Mouse (Mus musculus): ENCODE results near the gene D17Wsu92e. TPM values are rescaled to one million over a fixed set of nuclear protein-coding genes. Genes with fewer than 3 reads are reported as not detected.

D17Wsu92e gene
- polyA plus RNA-seq, 1 experiment from 2014 or later = 20.3 TPM

DNA sequence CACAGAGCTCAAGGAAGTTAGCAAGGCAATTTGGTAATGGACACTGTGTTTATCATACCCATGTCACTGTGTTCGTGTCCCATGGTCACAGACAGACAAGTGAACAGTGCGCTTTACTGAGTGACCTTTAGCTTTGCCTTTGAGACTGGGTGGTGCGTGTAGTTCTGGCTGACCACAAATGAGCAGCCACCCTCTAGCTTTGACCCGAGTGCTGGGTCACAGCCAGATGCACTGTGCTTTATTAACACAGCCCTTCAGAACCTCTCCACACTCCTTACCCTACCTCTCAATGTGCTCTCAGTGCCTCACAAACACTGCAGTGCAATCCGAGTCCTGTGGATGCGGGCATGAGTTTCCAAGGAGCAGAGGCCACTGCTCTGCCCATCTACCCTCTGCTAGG, 27.3 kb downstream of the D17Wsu92e start:
- 54% methylated on average over 6 of the region's 6 CpGs for WGBS
- TF ChIP-seq EP300 (IDR thresholded peaks at IDR 0.05) = peak; percentile 62
- no peak for TF ChIP-seq CTCF (IDR thresholded peaks at IDR 0.05)
- H3K4me3 ChIP-seq (ENCODE audit: low read depth, low read length) = no peak overlapping the region
- no peaks in the 10 kb centered on the region for H3K36me3 ChIP-seq (ENCODE audit: insufficient read depth, low read length)
- peak; percentile 86 for DNase-seq (ENCODE audit: low spot score)
- peak overlapping the region; percentile 51 for H3K27ac ChIP-seq (ENCODE audit: low read length)
- H3K4me1 ChIP-seq (ENCODE audit: insufficient read depth, low read depth, low read length) = peaks cover 16% of the 10 kb centered on the region
- H3K9ac ChIP-seq (replicated peaks; ENCODE audit: low read depth) = no peak overlapping the region
- no peaks in the 10 kb centered on the region for H3K27me3 ChIP-seq (replicated peaks; ENCODE audit: insufficient read depth, low read length)
- peak; percentile 89 for ATAC-seq
- no peaks in the 10 kb centered on the region for H3K9me3 ChIP-seq (ENCODE audit: low read length)
- H3K4me2 ChIP-seq (replicated peaks; ENCODE audit: low read depth, low read length) = no peak overlapping the region

DNA sequence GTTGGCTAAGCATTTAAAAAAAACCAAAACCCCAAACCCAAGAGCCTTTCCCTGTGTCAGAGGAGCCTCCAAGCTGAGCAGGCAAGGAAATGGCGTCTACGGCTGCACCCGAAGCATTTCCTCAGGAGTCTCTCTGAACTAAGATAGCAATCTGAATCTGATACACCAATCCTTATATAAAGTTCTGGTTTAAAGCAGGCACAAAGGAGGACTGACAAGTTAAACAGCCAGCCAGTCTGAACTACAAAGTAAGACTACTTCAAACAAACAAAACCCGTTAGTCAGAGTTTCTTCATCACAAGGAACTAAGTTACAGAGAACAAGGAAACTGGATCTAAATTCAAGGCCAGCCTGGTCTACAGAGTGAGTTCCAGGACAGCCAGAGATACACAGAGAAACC, 27.9 kb downstream of the D17Wsu92e start:
- Histone ChIP-seq H3K4me1 (ENCODE audit: insufficient read depth, low read depth, low read length) (peaks cover 13% of the 10 kb centered on the region), H3K4me3 (ENCODE audit: low read depth, low read length) (no peak overlapping the region), H3K27ac (ENCODE audit: low read length) (peak overlapping the region; percentile 51; the same call in 1 of the 2 replicates), H3K27me3 (replicated peaks; ENCODE audit: insufficient read depth, low read length) (no peaks in the 10 kb centered on the region), H3K9ac (replicated peaks; ENCODE audit: low read depth) (no peak overlapping the region), H3K36me3 (ENCODE audit: insufficient read depth, low read length) (no peaks in the 10 kb centered on the region), H3K4me2 (replicated peaks; ENCODE audit: low read depth, low read length) (no peak overlapping the region), H3K9me3 (ENCODE audit: low read length) (no peaks in the 10 kb centered on the region)
- no peak for TF ChIP-seq EP300 (IDR thresholded peaks at IDR 0.05)
- no peak for TF ChIP-seq CTCF (IDR thresholded peaks at IDR 0.05)
- ATAC-seq = peak; percentile 15; the same call in 1 of the 2 replicates
- WGBS = 41% methylated on average over 4 of the region's 4 CpGs
- peak; percentile 68 for DNase-seq (ENCODE audit: low spot score)

DNA sequence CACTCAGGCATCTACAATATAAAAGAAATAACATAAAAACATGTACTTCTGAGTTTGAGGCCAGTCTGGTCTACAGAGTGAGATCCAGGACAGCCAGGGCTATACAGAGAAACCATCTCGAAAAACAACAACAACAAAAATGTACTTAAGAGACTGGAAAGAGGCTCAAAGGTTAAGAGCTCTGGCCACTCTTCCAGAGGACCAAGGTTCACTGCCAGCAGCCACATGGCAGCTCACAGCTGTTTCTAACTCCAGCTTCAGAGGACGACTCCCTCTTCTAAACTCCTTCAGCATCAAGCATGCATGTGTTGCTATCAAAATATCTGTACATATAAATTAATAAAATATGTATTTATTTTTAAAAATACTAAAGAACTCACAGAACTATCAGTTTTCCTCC, 28.9 kb downstream of the D17Wsu92e start:
- no peaks in the 10 kb centered on the region for H3K27me3 ChIP-seq (replicated peaks; ENCODE audit: insufficient read depth, low read length)
- H3K9ac ChIP-seq (replicated peaks; ENCODE audit: low read depth) = no peak overlapping the region
- no peak for ATAC-seq
- WGBS = 59% methylated on average over 2 of the region's 2 CpGs
- H3K27ac ChIP-seq (ENCODE audit: low read length) = no peak overlapping the region
- TF ChIP-seq CTCF (IDR thresholded peaks at IDR 0.05) (no peak), EP300 (IDR thresholded peaks at IDR 0.05) (no peak)
- no peak overlapping the region for H3K4me2 ChIP-seq (replicated peaks; ENCODE audit: low read depth, low read length)
- no peaks in the 10 kb centered on the region for H3K9me3 ChIP-seq (ENCODE audit: low read length)
- DNase-seq (ENCODE audit: low spot score) = no peak
- peaks cover 5% of the 10 kb centered on the region for H3K4me1 ChIP-seq (ENCODE audit: insufficient read depth, low read depth, low read length)
- no peaks in the 10 kb centered on the region for H3K36me3 ChIP-seq (ENCODE audit: insufficient read depth, low read length)
- no peak overlapping the region for H3K4me3 ChIP-seq (ENCODE audit: low read depth, low read length)

DNA sequence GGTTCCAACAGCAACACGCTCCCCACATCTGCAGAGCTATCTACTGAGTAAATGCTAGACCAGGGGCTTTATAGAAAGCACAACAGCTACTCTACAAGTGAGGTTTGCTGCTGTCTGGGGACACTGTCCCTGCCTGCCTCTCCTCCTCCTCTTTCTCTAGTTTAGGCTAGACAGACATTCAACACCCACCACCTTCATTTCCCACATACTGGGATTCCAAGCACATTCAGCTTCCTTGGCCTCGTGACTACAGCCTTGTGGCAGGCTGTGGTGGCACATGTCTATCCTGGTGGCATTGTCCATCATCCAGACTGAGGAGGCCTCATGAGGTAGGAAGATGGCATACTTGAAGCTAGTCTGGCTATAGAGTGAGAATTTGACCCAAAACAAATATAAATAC, 29.5 kb downstream of the D17Wsu92e start:
- H3K4me3 ChIP-seq (ENCODE audit: low read depth, low read length) = no peak overlapping the region
- TF ChIP-seq CTCF (IDR thresholded peaks at IDR 0.05) = no peak
- TF ChIP-seq EP300 (IDR thresholded peaks at IDR 0.05) = no peak
- H3K9ac ChIP-seq (replicated peaks; ENCODE audit: low read depth) = no peak overlapping the region
- 0 out of 2 replicates have a peak, but pooled peaks cover 2% of the 10 kb centered on the region for H3K36me3 ChIP-seq (ENCODE audit: insufficient read depth, low read length)
- H3K9me3 ChIP-seq (ENCODE audit: low read length) = no peaks in the 10 kb centered on the region
- no peaks in the 10 kb centered on the region for H3K4me1 ChIP-seq (ENCODE audit: insufficient read depth, low read depth, low read length)
- DNase-seq (ENCODE audit: low spot score) (no peak), ATAC-seq (no peak)
- H3K27ac ChIP-seq (ENCODE audit: low read length) = no peak overlapping the region
- no peak overlapping the region for H3K4me2 ChIP-seq (replicated peaks; ENCODE audit: low read depth, low read length)
- H3K27me3 ChIP-seq (replicated peaks; ENCODE audit: insufficient read depth, low read length) = no peaks in the 10 kb centered on the region
- 86% methylated on average over 2 of the region's 2 CpGs for WGBS

DNA sequence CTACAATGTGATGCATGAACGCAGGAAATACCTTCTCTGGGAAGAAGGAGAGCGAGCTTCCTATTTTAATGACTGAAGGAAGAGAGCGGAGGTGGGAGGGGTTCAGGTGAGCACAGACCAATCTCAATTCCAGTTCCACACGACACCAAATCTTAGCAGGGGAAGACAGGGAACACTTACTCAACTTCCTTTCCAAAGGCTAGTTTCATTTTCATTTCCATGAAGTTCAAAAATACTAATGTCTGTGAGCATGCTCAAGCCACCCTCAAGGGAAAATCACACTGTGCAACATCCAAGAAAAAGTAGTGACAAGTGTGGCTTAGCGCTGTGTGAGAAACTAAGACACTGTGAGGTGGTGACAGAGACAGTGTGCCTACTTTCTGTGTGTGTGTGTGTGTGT, 30.4 kb downstream of the D17Wsu92e start:
- TF ChIP-seq CTCF (IDR thresholded peaks at IDR 0.05) = no peak
- TF ChIP-seq EP300 (IDR thresholded peaks at IDR 0.05) = no peak
- no peak for ATAC-seq
- Histone ChIP-seq H3K9ac (replicated peaks; ENCODE audit: low read depth) (no peak overlapping the region), H3K27me3 (replicated peaks; ENCODE audit: insufficient read depth, low read length) (no peaks in the 10 kb centered on the region), H3K4me1 (ENCODE audit: insufficient read depth, low read depth, low read length) (no peaks in the 10 kb centered on the region), H3K4me3 (ENCODE audit: low read depth, low read length) (no peak overlapping the region), H3K4me2 (replicated peaks; ENCODE audit: low read depth, low read length) (no peak overlapping the region), H3K9me3 (ENCODE audit: low read length) (no peaks in the 10 kb centered on the region), H3K36me3 (ENCODE audit: insufficient read depth, low read length) (0 out of 2 replicates have a peak, but pooled peaks cover 5% of the 10 kb centered on the region), H3K27ac (ENCODE audit: low read length) (no peak overlapping the region)
- DNase-seq (ENCODE audit: low spot score) = peak; percentile 22
- 81% methylated on average over 5 of the region's 5 CpGs for WGBS

DNA sequence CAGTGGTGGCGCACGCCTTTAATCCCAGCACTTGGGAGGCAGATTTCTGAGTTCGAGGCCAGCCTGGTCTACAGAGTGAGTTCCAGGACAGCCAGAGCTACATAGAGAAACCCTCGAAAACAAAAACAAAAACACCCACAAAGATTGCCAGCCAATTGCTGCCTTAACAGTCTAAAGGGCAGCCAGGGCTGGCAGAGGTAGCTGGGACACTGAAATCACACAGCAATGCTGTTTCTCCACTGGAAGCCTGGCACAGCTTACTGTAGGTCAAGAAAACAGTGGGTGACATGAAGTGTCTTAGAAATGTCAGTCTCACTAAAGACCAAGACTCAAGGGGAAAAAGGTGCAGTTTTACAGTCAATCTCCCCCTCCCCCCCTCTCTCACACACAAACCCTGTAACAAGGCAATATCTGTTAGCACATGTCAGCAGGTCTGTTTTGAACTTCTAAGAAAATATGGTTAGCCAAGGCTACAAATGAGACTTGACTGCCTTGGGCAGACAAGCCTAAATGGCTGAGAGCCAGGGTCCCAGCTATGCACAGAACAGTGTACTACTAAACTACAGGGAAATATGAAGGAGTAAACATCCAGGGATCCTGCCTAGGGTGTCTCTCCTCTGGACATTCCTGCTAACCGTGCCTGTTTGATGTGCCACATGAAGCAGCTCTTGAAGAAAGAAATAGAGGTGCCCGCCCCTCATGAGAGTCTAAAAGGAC, 31.8 kb downstream of the D17Wsu92e start:
- no peak overlapping the region for H3K4me3 ChIP-seq (ENCODE audit: low read depth, low read length)
- H3K4me2 ChIP-seq (replicated peaks; ENCODE audit: low read depth, low read length) = no peak overlapping the region
- H3K36me3 ChIP-seq (ENCODE audit: insufficient read depth, low read length) = 0 out of 2 replicates have a peak, but pooled peaks cover 8% of the 10 kb centered on the region
- TF ChIP-seq EP300 (IDR thresholded peaks at IDR 0.05) (no peak), CTCF (IDR thresholded peaks at IDR 0.05) (no peak)
- H3K27me3 ChIP-seq (replicated peaks; ENCODE audit: insufficient read depth, low read length) = no peaks in the 10 kb centered on the region
- no peak overlapping the region for H3K9ac ChIP-seq (replicated peaks; ENCODE audit: low read depth)
- WGBS = 86% methylated on average over 6 of the region's 6 CpGs
- H3K9me3 ChIP-seq (ENCODE audit: low read length) = no peaks in the 10 kb centered on the region
- no peak overlapping the region for H3K27ac ChIP-seq (ENCODE audit: low read length)
- no peak for DNase-seq (ENCODE audit: low spot score)
- ATAC-seq = no peak
- H3K4me1 ChIP-seq (ENCODE audit: insufficient read depth, low read depth, low read length) = no peaks in the 10 kb centered on the region
